Mouse (Mus musculus): ENCODE results near the gene B4galnt2.

- TF ChIP-seq ZNF384 (IDR thresholded peaks at IDR 0.05; ENCODE audit: low read depth, low read length) (no peak), POLR2A (IDR thresholded peaks at IDR 0.05; ENCODE audit: low read depth, low read length) (no peak), RAD21 (IDR thresholded peaks at IDR 0.05; ENCODE audit: low read depth, low read length) (no peak), MYC (IDR thresholded peaks at IDR 0.05; ENCODE audit: low read depth, low read length) (no peak)
Measured at GRCm38 (mm10) chr11:95958251-95958650, 43.6 kb upstream of the B4galnt2 start.

All from CH12.LX (cell line).